Mouse (Mus musculus) thymus, postnatal 10 days (tissue): ENCODE results near the gene Egfem1.

Experiments used
- DNase-seq, 2 experiments: peaks; one replicate each; pipeline ENCODE4 v3.0.0; 2021; ENCODE audit warnings: low spot score in 2 of 2

Egfem1 gene

DNA sequence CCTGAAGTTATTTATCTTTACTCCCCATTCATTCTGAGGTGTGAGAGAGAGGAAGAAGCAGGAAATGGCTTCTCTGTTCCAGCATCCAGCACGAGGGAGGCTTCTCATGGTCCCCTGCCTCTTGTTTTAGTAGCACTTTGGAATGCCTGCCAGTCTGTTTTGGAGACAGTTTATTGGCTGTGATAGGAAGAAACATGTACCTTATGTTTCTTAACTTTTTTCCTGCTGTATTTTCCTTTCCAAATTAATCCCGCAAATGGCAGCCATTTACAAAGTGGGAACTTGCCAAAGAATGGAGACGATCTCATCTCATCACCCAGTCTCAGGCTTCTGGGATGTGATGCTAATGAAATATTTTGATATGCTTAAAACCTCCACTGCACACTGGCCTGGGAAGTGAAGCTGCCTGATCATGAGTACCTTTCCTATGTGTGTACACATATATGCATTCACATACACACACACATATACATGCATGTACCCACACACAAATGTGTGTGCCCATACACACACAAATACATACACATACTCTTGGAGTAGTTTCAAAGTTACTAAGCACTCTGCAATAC lies 260.5 kb downstream of the Egfem1 start:
- no peak for DNase-seq

DNA sequence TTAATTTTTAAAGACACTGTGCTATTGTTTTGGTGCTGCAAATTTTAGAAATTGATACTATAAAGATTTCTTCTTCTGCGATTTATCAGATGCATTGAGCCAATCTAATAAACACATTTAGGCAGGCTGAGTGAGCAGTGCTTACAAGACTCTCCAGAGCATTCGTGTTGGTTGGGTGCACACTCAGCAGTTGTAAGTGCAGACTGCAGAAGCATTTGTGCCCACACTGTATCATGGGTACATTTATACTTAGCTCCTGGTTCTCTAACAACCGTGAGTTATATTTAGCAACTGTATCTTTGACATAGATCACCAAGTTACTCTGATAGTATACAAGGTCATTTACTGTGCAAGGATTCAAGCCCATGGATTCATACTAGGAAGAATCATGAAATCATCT lies 264.0 kb downstream of the Egfem1 start:
- no peak for DNase-seq

DNA sequence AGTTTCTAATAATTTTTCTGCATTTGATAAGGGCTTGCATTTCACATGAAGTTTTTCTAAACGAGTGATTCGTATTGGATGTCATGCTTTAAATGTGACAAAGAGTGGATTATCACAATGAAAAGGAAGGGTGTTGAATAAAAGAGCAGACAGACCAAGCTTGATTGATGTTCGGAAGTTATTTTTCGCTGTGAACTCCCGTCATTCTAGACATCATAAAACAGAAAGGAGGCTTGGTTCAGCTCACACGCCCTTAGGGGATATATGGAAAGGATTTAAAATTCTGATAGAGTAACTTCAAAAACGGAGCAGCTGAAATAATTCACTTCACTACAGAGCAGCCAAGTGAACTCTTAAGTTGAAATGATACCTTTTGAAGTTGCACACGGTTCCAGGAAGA lies 285.1 kb downstream of the Egfem1 start:
- no peak for DNase-seq

DNA sequence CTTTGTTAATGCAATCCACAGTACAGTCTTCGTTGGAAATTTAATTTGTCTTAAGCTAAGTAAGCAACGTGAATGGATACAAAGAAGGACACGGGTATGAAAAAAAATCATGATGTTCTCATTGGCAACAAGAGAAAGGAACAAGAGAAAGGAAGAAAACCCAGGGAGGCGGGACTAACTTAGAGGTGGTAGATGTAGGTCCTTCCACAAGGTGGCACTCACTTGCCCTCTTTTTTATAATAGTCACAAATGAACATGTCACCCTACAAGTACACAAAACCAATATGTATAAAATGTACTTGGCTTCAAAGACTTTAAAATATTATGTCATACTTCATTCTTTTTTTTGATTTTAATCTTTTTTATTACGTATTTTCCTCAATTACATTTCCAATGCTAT lies 288.7 kb downstream of the Egfem1 start:
- DNase-seq: no peak

DNA sequence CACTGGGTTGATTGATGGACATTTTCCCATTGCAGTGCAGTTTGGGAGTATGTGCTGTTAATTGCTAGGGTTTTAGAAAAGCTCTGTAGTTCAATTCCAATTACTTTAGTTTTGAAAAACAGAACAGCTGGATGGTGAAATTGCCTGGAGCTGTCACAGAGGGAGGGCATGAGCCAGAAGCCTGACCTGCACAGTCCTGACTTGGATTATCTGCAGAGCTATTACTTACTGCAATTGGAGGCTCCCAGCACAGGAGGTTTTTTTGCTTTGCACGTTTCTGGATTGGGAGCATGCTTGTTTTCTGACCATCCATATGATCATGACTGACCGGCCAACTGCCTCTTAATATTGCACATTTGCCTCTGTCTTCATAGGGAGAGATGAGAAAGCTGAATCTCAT lies 299.4 kb downstream of the Egfem1 start:
- no peak for DNase-seq

DNA sequence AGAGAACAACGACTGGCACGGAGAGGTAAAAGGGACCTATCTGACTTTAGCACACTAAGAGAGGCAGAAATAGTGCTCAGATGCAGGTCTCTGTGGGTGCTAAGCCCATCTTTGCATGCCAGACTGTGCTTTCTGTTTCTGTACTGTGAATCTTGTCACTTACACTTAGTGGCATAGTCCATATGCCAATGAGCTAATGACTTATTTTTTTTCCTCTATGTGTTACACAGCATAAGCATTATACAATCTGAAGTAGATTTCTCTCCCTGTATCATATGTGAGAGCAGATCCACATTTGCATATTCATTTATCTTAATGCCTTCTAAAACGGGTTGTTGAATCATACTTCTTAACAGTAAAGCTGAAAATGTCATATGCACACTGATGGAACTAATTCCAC lies 317.2 kb downstream of the Egfem1 start:
- DNase-seq: no peak

DNA sequence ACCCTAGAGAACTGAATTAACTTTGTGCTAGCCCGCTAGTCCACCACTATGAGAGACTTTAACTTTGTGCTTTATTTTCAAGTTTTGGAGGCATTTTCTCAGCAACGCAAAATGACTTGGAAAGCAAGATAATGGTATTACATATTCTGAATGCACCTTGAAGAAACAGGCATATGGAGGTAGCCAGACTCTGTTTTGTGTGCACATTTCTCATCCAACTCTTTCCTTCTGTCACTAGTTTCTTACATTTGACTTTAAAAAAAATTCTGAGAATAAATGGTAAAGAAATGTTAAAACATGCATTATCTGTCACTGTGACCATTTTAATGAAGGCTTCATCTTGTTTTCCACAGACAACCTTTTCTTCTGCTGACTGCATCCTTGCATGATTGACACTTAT lies 339.8 kb downstream of the Egfem1 start:
- DNase-seq: no peak

DNA sequence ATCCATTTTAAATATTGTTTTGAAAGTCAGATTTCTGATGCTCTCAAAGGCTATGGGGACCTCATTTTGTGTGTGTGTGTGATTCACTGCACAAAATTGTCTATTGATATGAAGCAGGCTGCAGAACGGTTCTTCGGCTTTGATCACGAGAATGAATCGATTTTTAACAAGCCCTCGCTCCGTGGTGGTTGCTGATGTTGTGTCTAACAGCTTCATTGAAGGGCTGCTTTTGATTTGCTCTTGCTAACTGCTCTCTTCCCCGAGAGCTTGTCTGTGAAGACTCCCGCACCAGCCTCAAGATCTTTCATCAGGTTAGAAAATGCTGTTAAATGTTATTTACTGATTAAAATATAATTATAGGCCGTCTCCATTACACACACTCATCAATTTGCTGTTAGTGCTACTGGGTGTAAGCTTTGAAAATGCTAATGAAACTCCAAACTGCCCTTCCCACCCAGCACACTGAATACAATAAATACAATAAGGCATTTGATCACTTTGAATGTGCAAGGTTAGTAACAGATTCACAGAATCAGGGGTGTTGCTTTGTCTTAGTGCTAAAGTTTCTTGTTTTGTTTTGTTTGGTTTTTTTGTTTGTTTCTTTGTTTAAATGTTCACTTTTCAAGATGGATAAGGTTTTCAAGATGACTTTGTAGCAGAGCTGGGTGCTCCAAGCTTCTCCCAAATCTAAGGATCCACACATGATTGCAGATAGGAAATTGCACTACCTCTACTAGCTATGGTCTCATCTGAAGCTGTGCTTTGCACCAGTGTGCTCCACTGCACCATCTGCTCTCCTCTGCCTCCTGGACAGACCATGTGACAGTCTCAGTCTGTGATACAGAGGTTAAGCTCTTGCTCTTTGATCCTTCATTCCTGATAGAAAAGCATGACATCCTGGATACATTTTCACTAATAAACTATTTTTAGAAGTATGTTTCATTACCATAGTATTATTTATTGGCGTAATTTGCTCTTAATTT lies 350.6 kb downstream of the Egfem1 start:
- no peak for DNase-seq

DNA sequence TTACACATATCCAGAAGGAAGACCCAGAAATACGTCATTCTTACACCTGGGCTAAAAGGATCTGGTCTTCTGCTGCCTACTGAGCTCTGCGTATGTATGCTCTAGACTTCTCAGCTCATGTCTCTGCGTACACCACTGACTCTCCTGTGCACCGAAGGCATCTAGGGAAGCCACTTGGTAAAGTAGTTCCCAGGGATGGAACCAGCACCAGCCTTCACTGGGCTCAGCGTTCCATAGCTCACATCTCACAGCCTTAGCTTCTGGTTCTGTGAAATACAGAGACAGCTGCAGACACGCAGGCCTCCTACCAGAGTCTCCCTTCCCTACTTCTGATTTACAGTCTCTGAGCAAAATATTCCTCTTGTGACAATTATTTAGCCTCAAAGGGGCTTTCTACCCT lies 361.2 kb downstream of the Egfem1 start:
- DNase-seq: no peak

DNA sequence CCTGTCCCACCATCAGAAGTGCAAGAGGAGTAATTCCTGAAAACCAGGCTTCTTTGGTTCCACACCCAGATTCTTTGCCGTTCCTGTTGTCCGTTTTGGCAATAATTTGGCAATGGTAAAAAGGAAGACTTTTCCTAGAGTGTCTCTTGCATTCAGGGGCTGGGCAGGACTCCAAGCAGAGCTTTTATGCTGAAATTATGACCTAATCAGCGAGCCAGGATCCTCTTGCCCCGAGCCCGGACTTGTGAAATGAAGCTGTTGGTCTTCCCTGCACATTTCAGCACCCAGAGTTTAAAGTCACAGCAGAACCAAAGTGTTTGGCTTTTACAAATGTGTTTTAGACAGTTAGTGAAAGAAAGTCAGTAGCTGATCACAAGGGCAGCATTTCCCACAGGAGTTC lies 362.8 kb downstream of the Egfem1 start:
- DNase-seq: no peak

DNA sequence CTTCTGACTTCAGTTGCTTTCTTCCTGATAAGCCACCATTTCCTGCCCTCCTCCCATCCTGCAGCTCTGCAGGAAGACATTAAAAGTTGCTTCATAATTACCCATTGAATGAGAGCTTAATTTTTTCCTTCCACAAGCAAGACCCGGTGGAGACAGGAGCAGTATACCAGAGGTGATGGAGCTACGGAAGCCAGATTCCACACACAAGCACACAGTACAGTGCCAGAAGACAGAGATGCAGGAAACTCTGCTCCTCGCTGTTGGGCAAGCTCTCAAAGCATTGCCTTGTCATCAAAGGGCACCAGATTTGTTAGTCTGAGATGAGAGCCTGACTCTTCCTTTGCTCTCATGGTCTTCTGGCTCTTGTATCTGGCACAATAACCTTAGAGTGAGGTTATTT lies 364.3 kb downstream of the Egfem1 start:
- DNase-seq: no peak

DNA sequence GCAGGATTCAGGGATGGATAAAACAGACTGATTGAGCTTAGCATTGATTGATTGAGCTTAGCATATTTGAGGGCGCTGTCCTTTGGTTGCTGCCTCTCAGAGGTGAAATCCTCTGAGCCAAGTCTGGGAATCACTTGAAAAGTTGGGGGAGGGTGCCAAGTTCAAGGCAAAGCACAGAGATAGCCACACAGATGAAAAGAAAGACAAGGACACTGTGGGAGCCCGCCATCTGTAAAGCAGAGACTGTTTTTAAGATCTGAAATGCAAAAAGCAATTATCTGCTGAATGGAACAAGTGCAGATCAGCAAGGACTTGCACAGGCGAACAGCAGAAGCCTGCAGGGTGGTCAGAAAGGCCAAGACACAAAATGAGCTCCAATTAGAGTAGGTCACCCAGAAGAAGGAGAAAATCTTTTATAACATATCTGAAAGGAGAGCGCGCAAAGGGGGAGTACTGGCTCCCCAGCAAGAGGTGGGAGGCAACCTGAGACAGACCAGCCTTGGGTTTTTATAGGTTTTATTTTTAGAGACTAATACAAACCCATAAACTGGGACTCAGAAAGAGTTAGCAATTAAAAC lies 367.1 kb downstream of the Egfem1 start:
- no peak for DNase-seq

DNA sequence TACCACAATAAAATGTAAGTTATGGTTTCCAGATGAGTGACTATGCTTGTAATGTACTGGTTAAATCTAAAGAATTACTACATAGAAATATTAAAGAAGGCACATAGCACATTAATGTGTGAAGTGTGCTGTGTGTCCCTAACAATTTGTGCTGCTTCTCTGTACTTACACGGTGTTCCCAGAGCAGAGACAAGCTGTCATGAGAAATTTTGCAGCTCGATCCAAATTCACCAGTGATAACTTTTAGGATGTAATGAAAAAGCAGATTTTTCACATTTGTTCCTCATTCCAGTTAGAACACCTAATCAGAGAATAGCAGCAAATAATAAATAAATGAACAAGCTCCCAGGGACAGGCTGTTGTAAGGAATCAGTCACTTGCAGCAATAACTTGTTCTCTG lies 416.4 kb downstream of the Egfem1 start:
- DNase-seq: no peak

DNA sequence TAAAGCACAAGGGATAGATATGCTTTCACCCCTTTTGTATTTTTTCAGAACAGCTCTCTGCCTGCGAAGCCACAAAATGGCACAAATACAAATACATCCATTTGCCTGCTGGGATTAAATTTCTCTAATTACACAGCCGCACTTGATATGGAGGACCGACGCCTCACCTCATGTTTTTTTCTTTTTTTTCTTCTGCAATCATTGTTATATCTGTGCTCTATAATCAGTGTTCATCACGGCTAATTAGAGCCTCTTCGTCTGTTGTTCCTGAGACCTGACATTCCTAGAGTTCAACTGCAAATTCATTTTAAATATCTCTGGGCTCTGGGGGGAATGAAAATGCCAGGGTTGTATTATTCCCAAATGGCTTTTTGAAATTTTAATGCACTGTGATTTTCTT lies 417.4 kb downstream of the Egfem1 start:
- no peak for DNase-seq

DNA sequence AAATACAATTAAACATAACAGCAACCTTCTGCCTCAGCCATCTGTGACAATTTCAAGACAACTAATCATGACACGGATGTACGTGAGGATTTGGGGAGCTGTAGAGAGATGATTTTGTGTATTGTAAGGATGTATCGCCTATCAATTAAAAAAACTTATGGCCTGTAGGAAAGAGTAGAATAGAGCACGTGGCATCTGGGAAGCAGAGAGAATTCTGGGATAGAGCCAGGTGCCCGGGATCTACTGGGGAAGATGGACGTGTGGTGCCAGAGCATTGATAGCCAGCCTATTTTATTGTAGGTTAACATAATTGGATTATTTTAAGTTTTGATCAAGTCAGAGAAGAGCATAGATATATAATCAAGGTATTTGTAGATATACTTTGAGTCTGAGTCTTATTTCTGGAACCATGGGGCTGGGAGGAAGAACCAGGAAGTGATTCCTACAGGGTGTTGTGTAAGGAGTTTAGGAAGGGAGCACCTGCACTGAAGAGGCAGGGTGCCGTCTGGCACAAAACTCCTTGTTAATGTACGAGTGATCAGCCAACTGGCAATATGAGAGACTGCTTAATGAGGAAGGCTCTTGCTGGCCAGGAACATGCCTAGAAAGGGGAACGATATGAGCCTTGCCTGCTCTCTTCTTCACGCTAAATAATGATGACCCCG lies 443.6 kb downstream of the Egfem1 start:
- no peak for DNase-seq

DNA sequence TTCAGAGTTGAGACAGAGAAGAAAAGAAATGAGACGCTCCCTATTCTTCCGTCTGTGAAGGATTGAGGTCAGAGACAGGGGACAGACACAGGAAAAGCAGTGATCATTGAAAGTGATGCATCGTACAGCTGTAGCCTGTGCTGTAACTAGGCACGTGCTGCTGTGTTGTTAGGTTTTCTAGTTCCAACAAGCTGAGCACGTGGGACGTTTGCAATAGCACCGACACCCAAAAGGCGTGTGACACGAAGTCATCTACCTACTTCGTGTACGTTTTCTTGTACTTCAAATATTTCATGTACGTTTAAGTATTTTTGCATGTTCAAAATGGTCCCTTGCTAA lies 444.1 kb downstream of the Egfem1 start:
- no peak for DNase-seq

DNA sequence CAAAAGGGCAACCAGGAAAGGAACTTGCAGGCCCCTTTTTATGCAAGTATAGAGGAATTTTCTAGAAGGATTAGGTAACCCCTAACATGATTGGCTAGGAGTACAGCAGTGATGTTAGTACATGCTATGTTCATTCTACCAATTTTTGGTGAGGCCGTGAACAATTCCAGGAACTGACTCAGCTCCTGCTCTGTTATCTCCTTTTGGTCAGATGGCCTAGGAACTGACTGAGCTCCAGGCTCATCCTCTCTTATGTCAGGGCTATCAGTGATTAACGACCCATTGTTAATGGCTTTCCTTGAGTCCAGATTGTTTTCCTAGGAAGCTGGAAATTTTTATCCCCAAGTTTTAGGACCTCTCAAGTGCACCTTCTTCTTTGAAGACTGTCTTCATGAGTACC lies 457.4 kb downstream of the Egfem1 start:
- no peak for DNase-seq

DNA sequence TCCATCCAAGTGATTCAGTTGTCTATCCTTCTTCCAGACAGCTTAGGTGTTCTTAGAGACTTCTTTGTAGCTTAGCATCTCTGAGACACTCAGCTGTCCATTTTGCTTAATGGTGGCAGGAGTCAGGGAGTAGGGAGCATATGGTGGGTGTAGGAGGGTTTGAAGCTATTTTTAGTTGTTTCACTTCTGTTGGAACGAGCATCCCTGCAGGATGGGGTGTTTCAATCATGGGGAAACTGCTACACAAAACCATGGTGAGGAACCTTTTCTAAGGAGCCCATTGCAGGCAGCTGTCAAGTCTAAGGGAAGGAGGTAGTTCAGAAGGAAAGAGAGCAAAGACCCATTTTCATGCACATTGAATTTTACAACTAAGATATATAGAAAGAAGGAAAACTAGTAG lies 458.1 kb downstream of the Egfem1 start:
- no peak for DNase-seq

DNA sequence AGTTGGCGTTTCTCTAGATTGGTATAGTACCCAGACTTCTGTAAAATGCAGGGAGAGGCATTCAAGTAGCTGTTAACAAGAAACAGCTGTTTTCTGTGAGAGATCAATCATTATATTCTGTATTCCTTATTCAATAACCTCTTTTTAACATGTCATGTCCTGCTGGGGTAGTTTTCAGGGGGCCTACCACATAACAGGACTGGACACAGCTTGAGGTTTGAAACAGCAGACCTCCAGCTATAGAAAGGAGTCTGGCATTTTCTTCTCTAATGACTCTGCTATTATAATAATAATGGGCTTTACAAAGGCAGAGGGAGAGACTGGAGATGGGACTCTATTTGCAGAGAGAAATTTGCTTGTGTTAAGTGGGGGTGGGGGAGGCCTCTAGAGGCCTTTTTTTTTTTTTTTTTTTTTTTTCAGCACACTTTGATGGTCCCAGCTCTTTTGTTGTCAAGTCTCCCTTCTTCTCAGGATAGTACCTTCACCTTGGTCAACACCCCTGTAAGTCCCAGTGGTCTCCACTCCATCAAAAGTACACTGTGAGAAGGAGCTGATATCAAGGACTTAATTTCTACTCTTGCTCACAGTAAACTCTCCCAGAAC lies 459.8 kb downstream of the Egfem1 start:
- no peak for DNase-seq

DNA sequence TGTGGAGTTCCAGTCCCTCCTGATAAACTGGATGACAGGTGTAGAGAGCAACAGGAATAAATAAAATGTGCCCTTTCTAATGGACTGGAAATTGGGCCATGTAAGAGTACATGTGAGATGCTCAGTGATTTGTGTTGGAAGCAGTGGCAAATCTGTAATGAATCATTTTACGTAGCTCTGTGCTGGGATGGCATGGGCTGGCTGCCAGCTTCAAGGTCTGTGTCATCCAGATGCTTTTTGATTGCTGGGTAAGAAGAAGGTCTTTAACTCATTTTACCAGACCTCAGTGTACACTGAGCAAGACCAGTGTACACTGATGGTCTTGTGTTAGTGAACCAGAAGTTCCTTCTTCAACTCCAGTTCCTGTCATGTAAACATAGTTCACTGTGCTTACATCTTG lies 462.2 kb downstream of the Egfem1 start:
- no peak for DNase-seq

DNA sequence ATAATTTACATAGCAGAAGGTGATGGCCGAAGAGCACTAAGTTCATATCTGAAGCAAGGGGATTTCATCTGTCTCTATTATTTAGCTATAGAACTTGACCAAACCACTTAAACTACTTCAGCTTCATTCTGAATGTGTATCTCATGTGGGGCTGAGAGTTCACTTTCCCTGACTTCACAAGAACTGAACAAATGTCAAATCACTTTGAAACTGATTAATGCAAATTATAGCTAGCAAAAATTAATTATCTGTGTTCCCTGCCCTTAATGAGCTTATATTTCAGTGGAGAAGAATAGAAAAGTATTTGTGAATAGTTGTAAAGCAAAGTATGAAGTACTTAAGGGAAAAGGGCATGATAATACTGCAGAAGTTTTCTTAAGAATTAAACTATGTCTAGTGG lies 481.3 kb downstream of the Egfem1 start:
- no peak for DNase-seq
